Mouse (Mus musculus): Measurements from ENCODE around the gene Prdm16. TPM values are rescaled to one million over a fixed set of nuclear protein-coding genes. Genes with fewer than 3 reads are reported as not detected.

The Prdm16 gene
- not detected for polyA plus RNA-seq (2012; fragmentation: generic; extraction: Trizol)

DNA sequence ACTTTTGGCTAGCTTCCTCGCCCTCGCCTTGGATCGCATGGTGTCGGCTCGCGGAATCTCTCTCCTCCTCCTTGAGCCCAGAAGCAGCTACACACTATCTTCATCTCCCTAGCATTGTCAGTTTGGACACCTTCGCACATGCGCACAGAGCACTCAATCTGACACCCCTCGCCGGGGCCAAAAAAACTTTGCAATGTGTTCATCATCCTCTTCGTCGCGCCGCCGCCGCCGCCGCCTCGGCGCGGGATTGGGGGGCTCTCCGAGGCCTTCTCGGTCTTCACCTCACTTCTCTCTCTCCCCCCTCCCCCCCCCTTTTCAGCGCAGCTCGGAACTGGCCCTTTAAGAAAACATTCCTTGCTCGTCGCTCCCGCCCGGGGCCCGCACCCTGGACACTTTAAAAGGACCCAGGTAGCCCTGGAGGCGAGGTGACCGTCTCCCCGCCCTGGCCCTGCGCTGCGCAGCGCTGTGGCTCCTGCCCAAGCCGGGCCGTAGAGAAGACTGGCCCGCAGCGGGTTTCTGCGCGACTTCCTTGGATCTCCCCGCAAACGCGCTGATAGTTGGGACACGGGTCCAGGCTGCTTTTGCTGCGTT lies at the start of gene Prdm16:
Gene Prdm16, minus strand, starts transcription at position 153 of the 591 bp plus-strand sequence.
- Histone ChIP-seq H3K4me3 (no peak within 1 kb of the TSS), H3K36me3 (ENCODE audit: control insufficient read depth, insufficient read depth) (no peaks in the 10 kb centered on the region), H3K79me2 (ENCODE audit: control insufficient read depth, insufficient read depth) (no peaks in the 10 kb centered on the region), H3ac (ENCODE audit: control insufficient read depth, insufficient read length) (no peak within 1 kb of the TSS), H3K4me2 (ENCODE audit: low read depth) (no peak within 1 kb of the TSS), H3K27me3 (ENCODE audit: control insufficient read depth, insufficient read depth, insufficient read length) (no peaks in the 10 kb centered on the region)
- TF ChIP-seq TCF3 (IDR thresholded peaks at IDR 0.05; ENCODE audit: insufficient read length, low read depth) (no peak), SRF (IDR thresholded peaks at IDR 0.05; ENCODE audit: control insufficient read depth, insufficient read length, low read depth) (no peak), E2F4 (IDR thresholded peaks at IDR 0.05; ENCODE audit: insufficient read depth) (no peak), MYOD1 (IDR thresholded peaks at IDR 0.05; ENCODE audit: control insufficient read depth in 1 of 3, insufficient read length in 2 of 3, low read depth in 2 of 3) (no peak), REST (IDR thresholded peaks at IDR 0.05; ENCODE audit: insufficient read depth, insufficient read length) (no peak), CEBPB (IDR thresholded peaks at IDR 0.05; ENCODE audit: insufficient read depth, poor library complexity, severe bottlenecking) (no peak), USF1 (IDR thresholded peaks at IDR 0.05; ENCODE audit: low read depth) (no peak), MAX (IDR thresholded peaks at IDR 0.05; ENCODE audit: low read depth) (no peak), POLR2A (IDR thresholded peaks at IDR 0.05; ENCODE audit: insufficient read length, low read depth) (no peak), POLR2AphosphoS2 (IDR thresholded peaks at IDR 0.05; ENCODE audit: insufficient read length, low read depth) (no peak), MYOG (IDR thresholded peaks at IDR 0.05; ENCODE audit: control insufficient read depth in 1 of 3, insufficient read depth in 1 of 3, insufficient read length in 2 of 3, low read depth in 2 of 3) (no peak), TCF12 (IDR thresholded peaks at IDR 0.05; ENCODE audit: insufficient read depth, poor library complexity, severe bottlenecking) (no peak)

DNA sequence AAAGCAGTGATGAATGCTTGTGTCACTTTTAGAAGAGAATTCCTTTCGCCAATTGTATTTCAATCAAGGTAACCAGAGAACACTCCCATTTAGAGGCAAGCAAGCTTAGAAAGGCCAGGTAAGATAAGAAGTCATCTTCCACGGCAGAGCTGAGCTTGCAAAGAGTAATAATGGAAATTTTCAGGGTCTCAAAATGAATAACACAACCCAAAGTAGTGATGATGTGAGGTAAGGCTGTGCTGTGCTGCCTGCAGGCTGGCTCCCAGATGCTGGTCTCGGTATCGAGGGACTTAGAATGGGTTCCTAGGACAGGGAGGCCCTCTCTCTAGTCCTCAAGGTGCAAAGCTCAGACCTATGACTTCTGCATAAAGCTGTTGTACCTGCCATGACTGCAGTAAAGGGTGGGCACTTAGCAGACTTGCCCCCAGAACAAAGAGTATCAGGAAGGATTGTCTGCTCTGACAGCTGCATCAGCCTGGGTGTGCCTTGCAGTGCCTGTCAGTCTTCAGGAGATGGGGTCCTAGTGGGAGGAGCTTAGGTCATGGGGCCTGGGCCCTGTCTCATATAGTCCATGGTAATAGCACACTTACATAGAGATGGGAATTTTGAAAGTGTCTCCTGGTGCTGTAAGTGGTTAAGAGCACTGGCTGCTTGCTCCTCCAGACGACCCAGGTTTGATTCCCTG lies 46.5 kb upstream of the Prdm16 start:
- Histone ChIP-seq H3ac (ENCODE audit: control insufficient read depth, insufficient read length) (no peak overlapping the region), H3K4me2 (ENCODE audit: low read depth) (no peak overlapping the region), H3K79me2 (ENCODE audit: control insufficient read depth, insufficient read depth) (no peaks in the 10 kb centered on the region), H3K36me3 (ENCODE audit: control insufficient read depth, insufficient read depth) (no peaks in the 10 kb centered on the region), H3K27me3 (ENCODE audit: control insufficient read depth, insufficient read depth, insufficient read length) (no peaks in the 10 kb centered on the region), H3K4me3 (no peak overlapping the region)
- no peak for TF ChIP-seq POLR2AphosphoS2 (IDR thresholded peaks at IDR 0.05; ENCODE audit: insufficient read length, low read depth)
- TF ChIP-seq USF1 (IDR thresholded peaks at IDR 0.05; ENCODE audit: low read depth), result no peak
- TF ChIP-seq MAX (IDR thresholded peaks at IDR 0.05; ENCODE audit: low read depth), result no peak
- no peak for TF ChIP-seq CEBPB (IDR thresholded peaks at IDR 0.05; ENCODE audit: insufficient read depth, poor library complexity, severe bottlenecking)
- no peak for TF ChIP-seq SRF (IDR thresholded peaks at IDR 0.05; ENCODE audit: control insufficient read depth, insufficient read length, low read depth)
- TF ChIP-seq MYOD1 (IDR thresholded peaks at IDR 0.05; ENCODE audit: control insufficient read depth in 1 of 3, insufficient read length in 2 of 3, low read depth in 2 of 3), result no peak
- no peak for TF ChIP-seq TCF12 (IDR thresholded peaks at IDR 0.05; ENCODE audit: insufficient read depth, poor library complexity, severe bottlenecking)
- no peak for TF ChIP-seq REST (IDR thresholded peaks at IDR 0.05; ENCODE audit: insufficient read depth, insufficient read length)
- TF ChIP-seq TCF3 (IDR thresholded peaks at IDR 0.05; ENCODE audit: insufficient read length, low read depth), result no peak
- no peak for TF ChIP-seq E2F4 (IDR thresholded peaks at IDR 0.05; ENCODE audit: insufficient read depth)
- no peak for TF ChIP-seq MYOG (IDR thresholded peaks at IDR 0.05; ENCODE audit: control insufficient read depth in 1 of 3, insufficient read depth in 1 of 3, insufficient read length in 2 of 3, low read depth in 2 of 3)
- no peak for TF ChIP-seq POLR2A (IDR thresholded peaks at IDR 0.05; ENCODE audit: insufficient read length, low read depth)

DNA sequence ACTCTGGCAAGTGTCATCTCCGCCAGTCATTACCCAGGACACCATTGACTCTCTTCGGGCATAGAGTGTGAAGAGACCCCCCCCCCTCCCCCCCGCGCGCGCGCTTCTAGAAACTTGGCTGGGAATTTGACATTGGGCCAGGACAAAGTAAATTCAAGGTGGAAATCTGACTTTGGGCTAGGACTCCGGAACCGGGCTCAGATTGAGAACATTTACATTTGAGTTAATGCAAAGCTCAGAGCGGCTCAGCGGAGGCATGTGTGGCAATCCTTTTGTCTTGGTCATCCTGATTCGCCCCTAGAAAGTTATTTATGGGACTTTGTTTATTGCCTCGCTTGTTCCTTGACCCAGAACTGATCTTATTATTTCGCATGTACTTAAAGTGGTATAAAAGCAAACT lies 45.6 kb upstream of the Prdm16 start:
- no peak overlapping the region for H3K4me3 ChIP-seq
- H3K36me3 ChIP-seq (ENCODE audit: control insufficient read depth, insufficient read depth), result no peaks in the 10 kb centered on the region
- no peaks in the 10 kb centered on the region for H3K27me3 ChIP-seq (ENCODE audit: control insufficient read depth, insufficient read depth, insufficient read length)
- no peak overlapping the region for H3K4me2 ChIP-seq (ENCODE audit: low read depth)
- H3ac ChIP-seq (ENCODE audit: control insufficient read depth, insufficient read length), result no peak overlapping the region
- no peaks in the 10 kb centered on the region for H3K79me2 ChIP-seq (ENCODE audit: control insufficient read depth, insufficient read depth)
- no peak for TF ChIP-seq MYOD1 (IDR thresholded peaks at IDR 0.05; ENCODE audit: control insufficient read depth in 1 of 3, insufficient read length in 2 of 3, low read depth in 2 of 3)

DNA sequence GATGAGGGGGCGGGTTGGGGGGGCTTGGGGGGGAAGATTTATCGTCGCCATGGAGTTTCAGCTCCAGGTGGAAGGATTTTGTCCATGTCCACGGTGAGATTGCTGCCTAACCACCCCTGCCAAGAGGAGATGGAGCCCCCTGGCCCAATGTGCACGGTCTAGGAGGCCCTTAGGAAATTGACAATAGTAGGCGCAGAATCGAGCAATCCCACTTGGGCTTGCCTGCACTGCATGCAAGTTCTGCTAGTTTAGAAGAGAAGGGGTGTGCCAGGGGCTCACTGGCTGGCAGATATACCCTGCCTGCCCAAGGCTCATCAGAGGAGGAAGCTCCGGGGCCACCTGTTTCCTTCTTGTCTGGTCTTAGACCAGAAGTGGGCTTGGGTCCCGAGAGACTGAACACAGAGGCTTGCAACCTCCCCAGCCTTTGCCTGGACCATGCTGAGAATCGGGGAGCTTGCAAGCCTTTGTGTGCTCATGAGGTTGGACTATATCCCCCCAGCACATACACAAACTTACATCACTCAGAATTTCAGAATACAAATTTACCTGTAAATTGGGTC lies 38.8 kb upstream of the Prdm16 start:
- TF ChIP-seq POLR2A (IDR thresholded peaks at IDR 0.05; ENCODE audit: insufficient read length, low read depth) (no peak), REST (IDR thresholded peaks at IDR 0.05; ENCODE audit: insufficient read depth, insufficient read length) (no peak), MYOD1 (IDR thresholded peaks at IDR 0.05; ENCODE audit: control insufficient read depth in 1 of 3, insufficient read length in 2 of 3, low read depth in 2 of 3) (no peak), SRF (IDR thresholded peaks at IDR 0.05; ENCODE audit: control insufficient read depth, insufficient read length, low read depth) (no peak), CEBPB (IDR thresholded peaks at IDR 0.05; ENCODE audit: insufficient read depth, poor library complexity, severe bottlenecking) (no peak), E2F4 (IDR thresholded peaks at IDR 0.05; ENCODE audit: insufficient read depth) (no peak), TCF12 (IDR thresholded peaks at IDR 0.05; ENCODE audit: insufficient read depth, poor library complexity, severe bottlenecking) (no peak), TCF3 (IDR thresholded peaks at IDR 0.05; ENCODE audit: insufficient read length, low read depth) (no peak), POLR2AphosphoS2 (IDR thresholded peaks at IDR 0.05; ENCODE audit: insufficient read length, low read depth) (no peak), MYOG (IDR thresholded peaks at IDR 0.05; ENCODE audit: control insufficient read depth in 1 of 3, insufficient read depth in 1 of 3, insufficient read length in 2 of 3, low read depth in 2 of 3) (no peak), USF1 (IDR thresholded peaks at IDR 0.05; ENCODE audit: low read depth) (no peak), MAX (IDR thresholded peaks at IDR 0.05; ENCODE audit: low read depth) (no peak)
- Histone ChIP-seq H3K36me3 (ENCODE audit: control insufficient read depth, insufficient read depth) (no peaks in the 10 kb centered on the region), H3K4me3 (no peak overlapping the region), H3ac (ENCODE audit: control insufficient read depth, insufficient read length) (no peak overlapping the region), H3K4me2 (ENCODE audit: low read depth) (no peak overlapping the region), H3K27me3 (ENCODE audit: control insufficient read depth, insufficient read depth, insufficient read length) (no peaks in the 10 kb centered on the region), H3K79me2 (ENCODE audit: control insufficient read depth, insufficient read depth) (no peaks in the 10 kb centered on the region)

Data from myocyte (in vitro differentiated cells).